Mouse (Mus musculus): Measurements from ENCODE around the gene Tas1r1. TPM values are rescaled to one million over a fixed set of nuclear protein-coding genes. Genes with fewer than 3 reads are reported as not detected.

Tas1r1 gene
- polyA plus RNA-seq, 1 experiment from 2014 or later = 1.4 TPM

GRCm38 (mm10) chr4:152007481-152008147 is 30.8 kb downstream of the Tas1r1 start:
- peak overlapping the region; percentile 100 for H3K4me2 ChIP-seq (replicated peaks)
- peak overlapping the region; percentile 23; the same call in 1 of the 2 replicates for H3K9ac ChIP-seq (replicated peaks)
- no peaks in the 10 kb centered on the region for H3K9me3 ChIP-seq
- ATAC-seq = no peak
- H3K4me1 ChIP-seq (replicated peaks) = peaks cover 44% of the 10 kb centered on the region
- no peak overlapping the region for H3K27ac ChIP-seq
- H3K27me3 ChIP-seq = peaks cover 49% of the 10 kb centered on the region
- no peaks in the 10 kb centered on the region for H3K36me3 ChIP-seq
- WGBS = 5% methylated on average over 8 of the region's 8 CpGs
- H3K4me3 ChIP-seq (replicated peaks) = peak overlapping the region; percentile 62

GRCm38 (mm10) chr4:152006812-152007211 is 31.6 kb downstream of the Tas1r1 start:
- no peaks in the 10 kb centered on the region for H3K9me3 ChIP-seq
- H3K4me1 ChIP-seq (replicated peaks) = peaks cover 44% of the 10 kb centered on the region
- no peak overlapping the region for H3K4me2 ChIP-seq (replicated peaks)
- ATAC-seq = no peak
- H3K9ac ChIP-seq (replicated peaks) = no peak overlapping the region
- no peaks in the 10 kb centered on the region for H3K36me3 ChIP-seq
- H3K4me3 ChIP-seq (replicated peaks) = no peak overlapping the region
- H3K27me3 ChIP-seq = peaks cover 49% of the 10 kb centered on the region
- H3K27ac ChIP-seq = no peak overlapping the region
- WGBS = 21% methylated on average over 3 of the region's 3 CpGs

GRCm38 (mm10) chr4:152006137-152006536 is 32.2 kb downstream of the Tas1r1 start:
- no peak overlapping the region for H3K4me2 ChIP-seq (replicated peaks)
- WGBS = 83% methylated on average over 6 of the region's 6 CpGs
- no peaks in the 10 kb centered on the region for H3K9me3 ChIP-seq
- H3K4me3 ChIP-seq (replicated peaks) = no peak overlapping the region
- H3K27me3 ChIP-seq = peaks cover 46% of the 10 kb centered on the region
- H3K9ac ChIP-seq (replicated peaks) = no peak overlapping the region
- no peaks in the 10 kb centered on the region for H3K36me3 ChIP-seq
- H3K27ac ChIP-seq = no peak overlapping the region
- ATAC-seq = no peak
- peaks cover 39% of the 10 kb centered on the region for H3K4me1 ChIP-seq (replicated peaks)

GRCm38 (mm10) chr4:152002063-152002462 is 36.3 kb downstream of the Tas1r1 start:
- H3K9ac ChIP-seq (replicated peaks) = no peak overlapping the region
- no peak overlapping the region for H3K27ac ChIP-seq
- no peak overlapping the region for H3K4me2 ChIP-seq (replicated peaks)
- no peak overlapping the region for H3K4me3 ChIP-seq (replicated peaks)
- 91% methylated on average over 3 of the region's 3 CpGs for WGBS
- no peaks in the 10 kb centered on the region for H3K9me3 ChIP-seq
- ATAC-seq = no peak
- H3K36me3 ChIP-seq = no peaks in the 10 kb centered on the region
- peaks cover 13% of the 10 kb centered on the region for H3K27me3 ChIP-seq
- H3K4me1 ChIP-seq (replicated peaks) = peaks cover 7% of the 10 kb centered on the region

GRCm38 (mm10) chr4:152001335-152001734 is 37.0 kb downstream of the Tas1r1 start:
- Histone ChIP-seq H3K36me3 (no peaks in the 10 kb centered on the region), H3K27ac (no peak overlapping the region), H3K9ac (replicated peaks) (no peak overlapping the region), H3K4me3 (replicated peaks) (no peak overlapping the region), H3K9me3 (no peaks in the 10 kb centered on the region), H3K4me1 (replicated peaks) (peaks cover 11% of the 10 kb centered on the region), H3K27me3 (peaks cover 5% of the 10 kb centered on the region), H3K4me2 (replicated peaks) (no peak overlapping the region)
- WGBS = 64% methylated on average over 4 of the region's 4 CpGs
- ATAC-seq = no peak

GRCm38 (mm10) chr4:152000906-152001305 is 37.5 kb downstream of the Tas1r1 start:
- ATAC-seq = no peak

GRCm38 (mm10) chr4:151999481-151999880 is 38.9 kb downstream of the Tas1r1 start:
- Histone ChIP-seq H3K9me3 (no peaks in the 10 kb centered on the region), H3K9ac (replicated peaks) (no peak overlapping the region), H3K36me3 (no peaks in the 10 kb centered on the region), H3K4me2 (replicated peaks) (no peak overlapping the region), H3K4me3 (replicated peaks) (no peak overlapping the region), H3K27me3 (no peaks in the 10 kb centered on the region), H3K27ac (no peak overlapping the region), H3K4me1 (replicated peaks) (peaks cover 14% of the 10 kb centered on the region)
- ATAC-seq = no peak
- 63% methylated on average over 3 of the region's 3 CpGs for WGBS

More at GRCm38 (mm10) chr4:152000906-152001305, 37.5 kb downstream of the Tas1r1 start:
- WGBS = 50% methylated on average over 4 of the region's 4 CpGs
- no peak overlapping the region for H3K4me3 ChIP-seq (replicated peaks)
- H3K9me3 ChIP-seq = no peaks in the 10 kb centered on the region
- H3K27ac ChIP-seq = no peak overlapping the region
- H3K27me3 ChIP-seq = peaks cover 3% of the 10 kb centered on the region; the same call in 1 of the 2 replicates
- H3K9ac ChIP-seq (replicated peaks) = no peak overlapping the region
- H3K36me3 ChIP-seq = no peaks in the 10 kb centered on the region
- no peak overlapping the region for H3K4me2 ChIP-seq (replicated peaks)
- H3K4me1 ChIP-seq (replicated peaks) = peaks cover 11% of the 10 kb centered on the region

- Histone ChIP-seq H3K9ac (replicated peaks) (no peak overlapping the region), H3K27me3 (no peaks in the 10 kb centered on the region), H3K27ac (no peak overlapping the region), H3K36me3 (peaks cover 7% of the 10 kb centered on the region), H3K4me2 (replicated peaks) (peak overlapping the region; percentile 68), H3K4me3 (replicated peaks) (0 out of 2 replicates have a peak overlapping the region, but pooled peaks have one; percentile 73), H3K9me3 (no peaks in the 10 kb centered on the region), H3K4me1 (replicated peaks) (peaks cover 29% of the 10 kb centered on the region)
- 75% methylated on average over 3 of the region's 3 CpGs for WGBS
- no peak for ATAC-seq
These were observed 40.7 kb downstream of the Tas1r1 start for GRCm38 (mm10) chr4:151997701-151998100.

- 4% methylated on average over 13 of the region's 13 CpGs for WGBS
- H3K4me3 ChIP-seq (replicated peaks) = peak overlapping the region; percentile 73
These were observed 41.5 kb downstream of the Tas1r1 start for GRCm38 (mm10) chr4:151996951-151997222.

GRCm38 (mm10) chr4:151996173-151996950 is 42.0 kb downstream of the Tas1r1 start, which contains the start of gene Phf13:
Gene Phf13, minus strand, starts transcription at chr4:151996258.
- Histone ChIP-seq H3K27ac (peak within 1 kb of the TSS; percentile 90), H3K9ac (replicated peaks) (peak within 1 kb of the TSS; percentile 93), H3K4me3 (replicated peaks) (peak within 1 kb of the TSS; percentile 73), H3K27me3 (no peaks in the 10 kb centered on the region), H3K4me1 (replicated peaks) (peaks cover 29% of the 10 kb centered on the region), H3K9me3 (no peaks in the 10 kb centered on the region), H3K36me3 (peaks cover 21% of the 10 kb centered on the region), H3K4me2 (replicated peaks) (peak within 1 kb of the TSS; percentile 91)
- under 1% methylated on average over 91 of the region's 94 CpGs for WGBS
- ATAC-seq = peak; percentile 97

More at GRCm38 (mm10) chr4:151996951-151997222, 41.5 kb downstream of the Tas1r1 start:
- H3K36me3 ChIP-seq = peaks cover 16% of the 10 kb centered on the region
- H3K4me2 ChIP-seq (replicated peaks) = peak overlapping the region; percentile 68
- ATAC-seq = no peak
- H3K9ac ChIP-seq (replicated peaks) = peak overlapping the region; percentile 79
- peaks cover 29% of the 10 kb centered on the region for H3K4me1 ChIP-seq (replicated peaks)
- H3K9me3 ChIP-seq = no peaks in the 10 kb centered on the region
- peak overlapping the region; percentile 90 for H3K27ac ChIP-seq
- no peaks in the 10 kb centered on the region for H3K27me3 ChIP-seq

- Histone ChIP-seq H3K27ac (peak overlapping the region; percentile 48), H3K4me3 (replicated peaks) (peak overlapping the region; percentile 73), H3K4me2 (replicated peaks) (peak overlapping the region; percentile 91), H3K27me3 (no peaks in the 10 kb centered on the region), H3K9me3 (no peaks in the 10 kb centered on the region), H3K4me1 (replicated peaks) (peaks cover 29% of the 10 kb centered on the region), H3K36me3 (peaks cover 29% of the 10 kb centered on the region), H3K9ac (replicated peaks) (peak overlapping the region; percentile 93)
- 1% methylated on average over 79 of the region's 111 CpGs for WGBS
- ATAC-seq = peak; percentile 79
These were observed 42.8 kb downstream of the Tas1r1 start for GRCm38 (mm10) chr4:151995371-151996172.

All from midbrain, embryonic 13.5 days (tissue).